8 mouse cellular contexts compared by ENCODE assay signal in the genomic region with DNA sequence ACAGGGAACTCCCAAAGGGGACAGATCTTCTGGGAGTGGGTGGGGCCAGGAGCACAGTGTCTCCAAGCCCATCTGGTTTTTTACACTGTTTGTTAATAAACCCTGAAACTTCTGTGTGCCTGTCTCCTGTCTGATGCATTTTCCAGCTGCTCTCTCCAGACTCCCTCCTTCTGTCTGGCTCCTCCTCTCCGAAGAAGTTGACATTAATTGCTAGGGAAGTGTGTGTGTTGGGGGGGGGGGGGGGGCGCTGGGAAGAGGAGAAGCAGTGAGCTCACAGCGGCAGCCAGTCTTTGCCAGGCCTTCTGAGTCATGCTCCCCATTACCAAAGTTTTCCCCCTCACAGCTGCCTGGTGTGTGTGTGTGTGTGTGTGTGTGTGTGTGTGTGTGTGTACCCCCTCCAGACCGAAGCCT. TPM values are rescaled to one million over a fixed set of nuclear protein-coding genes. Genes with fewer than 3 reads are reported as not detected.
DNase-seq lines count a peak whose midpoint lies in the region; ATAC-seq lines count a peak whose summit lies in the region.

No protein-coding gene starts in this region.

- ATAC-seq in forebrain, embryonic 14.5 days, result peak; percentile 14; the same call in 1 of the 2 replicates
- no peak for ATAC-seq in midbrain, embryonic 11.5 days (ENCODE audit: low FRiP score)

- peaks cover 35% of the 10 kb centered on the region for H3K4me1 ChIP-seq in forebrain, embryonic 14.5 days (ENCODE audit: control insufficient read depth, insufficient read depth, low read length)
- peaks cover 82% of the 10 kb centered on the region for H3K4me1 ChIP-seq in hindbrain, embryonic 10.5 days (replicated peaks)
- H3K4me1 ChIP-seq in midbrain, embryonic 11.5 days (ENCODE audit: control insufficient read depth, insufficient read depth, low read length), result peaks cover 62% of the 10 kb centered on the region

- 4% methylated on average over 3 of the region's 4 CpGs for WGBS in forebrain, embryonic 14.5 days
- 4% methylated on average over 4 of the region's 4 CpGs for WGBS in hindbrain, embryonic 10.5 days
- 18% methylated on average over 2 of the region's 4 CpGs for WGBS in midbrain, embryonic 11.5 days

- H3K27me3 ChIP-seq in forebrain, embryonic 14.5 days (replicated peaks; ENCODE audit: control insufficient read depth, insufficient read depth, low read length), result no peaks in the 10 kb centered on the region
- no peaks in the 10 kb centered on the region for H3K27me3 ChIP-seq in hindbrain, embryonic 10.5 days (ENCODE audit: insufficient read depth, poor library complexity, severe bottlenecking)
- H3K27me3 ChIP-seq in midbrain, embryonic 11.5 days (ENCODE audit: control insufficient read depth, insufficient read depth, low read length), result no peaks in the 10 kb centered on the region; the same call in 1 of the 2 replicates

- peak overlapping the region; percentile 96 for H3K27ac ChIP-seq in forebrain, embryonic 14.5 days (ENCODE audit: low read depth, low read length)
- peak overlapping the region; percentile 90 for H3K27ac ChIP-seq in hindbrain, embryonic 10.5 days
- peak overlapping the region; percentile 98; the same call in 1 of the 2 replicates for H3K27ac ChIP-seq in midbrain, embryonic 11.5 days (ENCODE audit: low read depth, low read length)

- intact Hi-C loops in left cerebral cortex, postnatal 10 days (cut with DNase I), result no loop called here

- H3K9me3 ChIP-seq in forebrain, embryonic 14.5 days (replicated peaks; ENCODE audit: control insufficient read depth, low read length), result no peaks in the 10 kb centered on the region
- no peaks in the 10 kb centered on the region; the same call in 1 of the 2 replicates for H3K9me3 ChIP-seq in hindbrain, embryonic 10.5 days
- H3K9me3 ChIP-seq in midbrain, embryonic 11.5 days (ENCODE audit: control insufficient read depth, low read length), result no peaks in the 10 kb centered on the region

- H3K9ac ChIP-seq in forebrain, embryonic 14.5 days (ENCODE audit: low read length), result no peak overlapping the region
- peak overlapping the region; percentile 45 for H3K9ac ChIP-seq in midbrain, embryonic 11.5 days (ENCODE audit: low read length)

- peak; percentile 51 for DNase-seq in urinary bladder, postnatal 14 days (ENCODE audit: low spot score)
- no peak for DNase-seq in urinary bladder, adult 2 months (ENCODE audit: low spot score)
- peak; percentile 67 for DNase-seq in forebrain, embryonic 14.5 days (ENCODE audit: low spot score)
- peak; percentile 54 for DNase-seq in hindbrain, embryonic 10.5 days (ENCODE audit: low spot score)
- DNase-seq in midbrain, embryonic 11.5 days (ENCODE audit: low spot score, missing footprints), result no peak
- no peak for DNase-seq in ovary, postnatal 36 days (ENCODE audit: low spot score)
- DNase-seq in left cerebral cortex, postnatal 10 days (ENCODE audit: extremely low spot score in 1 of 2, low spot score in 2 of 2), result no peak
- no peak for DNase-seq in spleen, postnatal 14 days (ENCODE audit: low spot score in 2 of 2)

- no peak overlapping the region for H3K4me3 ChIP-seq in forebrain, embryonic 14.5 days (ENCODE audit: low read depth, low read length)
- H3K4me3 ChIP-seq in hindbrain, embryonic 10.5 days, result peak overlapping the region; percentile 57
- no peak overlapping the region for H3K4me3 ChIP-seq in midbrain, embryonic 11.5 days (ENCODE audit: low read depth, low read length)

- H3K4me2 ChIP-seq in forebrain, embryonic 14.5 days (ENCODE audit: low read length), result peak overlapping the region; percentile 91
- H3K4me2 ChIP-seq in midbrain, embryonic 11.5 days, result no peak overlapping the region; the same call in 1 of the 2 replicates

- peaks cover 17% of the 10 kb centered on the region for H3K36me3 ChIP-seq in forebrain, embryonic 14.5 days (ENCODE audit: control insufficient read depth, insufficient read depth, low read length)
- H3K36me3 ChIP-seq in hindbrain, embryonic 10.5 days, result peaks cover 18% of the 10 kb centered on the region
- H3K36me3 ChIP-seq in midbrain, embryonic 11.5 days (ENCODE audit: control insufficient read depth, insufficient read depth, low read length), result peaks cover 6% of the 10 kb centered on the region

RNA-seq across cellular contexts. Expression of a gene that starts 0.7 kb away (rescaled TPM):
- polyA plus RNA-seq in urinary bladder, adult 2 months (2012; rRNA removed), result 10.5 and 12.9 TPM in 2 replicates
- 0.23 and 0.41 TPM in 2 replicates for polyA plus RNA-seq in forebrain, embryonic 14.5 days (2014; fragmentation: Nextera tagmentation; extraction: Ambion mirVana)
- 1.0 and 1.7 TPM in 2 replicates for polyA plus RNA-seq in hindbrain, embryonic 10.5 days (2016; fragmentation: Nextera tagmentation; extraction: Ambion mirVana)
- 1.0 and 1.6 TPM in 2 replicates for polyA plus RNA-seq in midbrain, embryonic 11.5 days (2014; fragmentation: Nextera tagmentation; extraction: Ambion mirVana)
- 1 to 10 TPM; 2.4 to 2.6 TPM for total RNA-seq in left cerebral cortex, postnatal 10 days (2021)

RNA-seq across cellular contexts. Expression of a gene that starts 3.1 kb away (rescaled TPM):
- 10.6 and 14.1 TPM in 2 replicates for polyA plus RNA-seq in urinary bladder, adult 2 months (2012; rRNA removed)
- polyA plus RNA-seq in forebrain, embryonic 14.5 days (2014; fragmentation: Nextera tagmentation; extraction: Ambion mirVana), result 9.8 and 17.7 TPM in 2 replicates
- polyA plus RNA-seq in hindbrain, embryonic 10.5 days (2016; fragmentation: Nextera tagmentation; extraction: Ambion mirVana), result 5.2 and 9.6 TPM in 2 replicates
- polyA plus RNA-seq in midbrain, embryonic 11.5 days (2014; fragmentation: Nextera tagmentation; extraction: Ambion mirVana), result 8.0 and 10.4 TPM in 2 replicates
- 10 to 100 TPM; 70.1 to 72.6 TPM for total RNA-seq in left cerebral cortex, postnatal 10 days (2021)

RNA-seq across cellular contexts. Expression of a gene that starts 9.9 kb away (rescaled TPM):
- 7.7 and 10.1 TPM in 2 replicates for polyA plus RNA-seq in urinary bladder, adult 2 months (2012; rRNA removed)
- polyA plus RNA-seq in forebrain, embryonic 14.5 days (2014; fragmentation: Nextera tagmentation; extraction: Ambion mirVana), result 3.6 and 3.8 TPM in 2 replicates
- polyA plus RNA-seq in hindbrain, embryonic 10.5 days (2016; fragmentation: Nextera tagmentation; extraction: Ambion mirVana), result 5.3 and 6.5 TPM in 2 replicates
- polyA plus RNA-seq in midbrain, embryonic 11.5 days (2014; fragmentation: Nextera tagmentation; extraction: Ambion mirVana), result 3.5 and 3.8 TPM in 2 replicates
- total RNA-seq in left cerebral cortex, postnatal 10 days (2021), result 10 to 100 TPM; 15.2 to 15.3 TPM

RNA-seq across cellular contexts. Expression of a gene that starts 18.6 kb away (rescaled TPM):
- polyA plus RNA-seq in urinary bladder, adult 2 months (2012; rRNA removed), result 0.15 and 0.22 TPM in 2 replicates
- polyA plus RNA-seq in forebrain, embryonic 14.5 days (2014; fragmentation: Nextera tagmentation; extraction: Ambion mirVana), result 0.33 and 0.44 TPM in 2 replicates
- not detected in 2 replicates for polyA plus RNA-seq in hindbrain, embryonic 10.5 days (2016; fragmentation: Nextera tagmentation; extraction: Ambion mirVana)
- polyA plus RNA-seq in midbrain, embryonic 11.5 days (2014; fragmentation: Nextera tagmentation; extraction: Ambion mirVana), result 0.12 TPM in 1 of 2 replicates, not detected in the other
- total RNA-seq in left cerebral cortex, postnatal 10 days (2021), result under 1 TPM; 0.26 to 0.36 TPM

RNA-seq across cellular contexts. Expression of a gene that starts 39.3 kb away (rescaled TPM):
- polyA plus RNA-seq in urinary bladder, adult 2 months (2012; rRNA removed), result 0.29 and 0.46 TPM in 2 replicates
- polyA plus RNA-seq in forebrain, embryonic 14.5 days (2014; fragmentation: Nextera tagmentation; extraction: Ambion mirVana), result not detected in 2 replicates
- polyA plus RNA-seq in hindbrain, embryonic 10.5 days (2016; fragmentation: Nextera tagmentation; extraction: Ambion mirVana), result not detected in 2 replicates
- not detected in 2 replicates for polyA plus RNA-seq in midbrain, embryonic 11.5 days (2014; fragmentation: Nextera tagmentation; extraction: Ambion mirVana)
- not detected for total RNA-seq in left cerebral cortex, postnatal 10 days (2021)

Comparison
In these comparisons a context has a peak if more than half of its experiments do, and no peak if none do; other contexts are left out.
1. DNase-seq: peak in urinary bladder, postnatal 14 days (single experiment), forebrain, embryonic 14.5 days (single experiment) and hindbrain, embryonic 10.5 days (single experiment); none in urinary bladder, adult 2 months (single experiment), midbrain, embryonic 11.5 days (single experiment), ovary, postnatal 36 days (single experiment), left cerebral cortex, postnatal 10 days (0 of 2) and spleen, postnatal 14 days (0 of 2).
2. Peak in every context shown above with its lines, with median percentiles within 50 percentile points of each other: H3K27ac ChIP-seq.